Mouse (Mus musculus) thymus, adult 2 months (tissue): Measurements from ENCODE around the gene Sdk2.

ENCODE experiments used
- CTCF ChIP-seq: fragments of 200-500 bp; IDR thresholded peaks from 2 replicates; pipeline ENCODE4 v1.5.1; 2012; ENCODE audit warnings: mild to moderate bottlenecking, control low read depth, low read length, moderate library complexity, borderline replicate concordance; ENCODE audit not compliant: control insufficient read depth, poor library complexity, insufficient read depth; ENCODE audit errors: extremely low read depth
- POLR2A ChIP-seq: fragments of 200-500 bp; IDR thresholded peaks from 2 replicates; pipeline ENCODE4 v1.6.1; 2012; ENCODE audit warnings: mild to moderate bottlenecking, low read length, control low read depth, moderate library complexity; ENCODE audit not compliant: control insufficient read depth, poor library complexity, insufficient read depth; ENCODE audit errors: extremely low read depth

GRCm38 (mm10) chr11:113737553-113737854, 329.3 kb downstream of the Sdk2 start:
- TF ChIP-seq CTCF (no peak), POLR2A (no peak)
